Mouse (Mus musculus): ENCODE measurements around the gene Syne1.

Syne1 gene

GRCm38 (mm10) chr10:5289575-5289909 lies 261.7 kb downstream of the Syne1 start:
- no peak for DNase-seq (ENCODE audit: low spot score)

- DNase-seq (ENCODE audit: low spot score) = peak; percentile 33
These were observed 262.3 kb downstream of the Syne1 start for GRCm38 (mm10) chr10:5288716-5289574.

GRCm38 (mm10) chr10:5288262-5288661 lies 263.0 kb downstream of the Syne1 start:
- DNase-seq (ENCODE audit: low spot score) = no peak

GRCm38 (mm10) chr10:5275769-5276168 lies 275.5 kb downstream of the Syne1 start:
- DNase-seq (ENCODE audit: low spot score) = no peak

GRCm38 (mm10) chr10:5270641-5271040 lies 280.6 kb downstream of the Syne1 start:
- DNase-seq (ENCODE audit: low spot score) = no peak

- DNase-seq (ENCODE audit: low spot score) = no peak
These were observed 286.9 kb downstream of the Syne1 start for GRCm38 (mm10) chr10:5264418-5264817.

DNA sequence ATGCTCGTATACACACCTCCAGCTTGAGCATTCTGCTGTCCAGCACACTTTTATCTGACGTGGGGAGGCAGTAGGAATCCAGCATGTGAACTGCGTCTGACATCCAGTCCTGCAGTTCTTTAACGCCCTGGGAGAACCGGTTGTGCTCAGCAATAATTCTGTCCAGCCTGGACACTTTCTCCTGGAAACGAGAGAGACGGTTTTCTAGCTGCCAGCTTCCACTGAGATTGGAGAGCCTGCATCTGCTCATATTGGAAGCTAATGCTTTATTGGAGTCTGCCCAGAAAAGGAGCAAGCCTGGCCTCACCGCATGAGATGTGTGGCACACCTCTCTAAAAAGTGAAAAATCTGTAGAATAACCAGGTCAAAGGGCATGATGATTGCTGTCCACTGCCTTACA lies 288.6 kb downstream of the Syne1 start:
- no peak for DNase-seq (ENCODE audit: low spot score)

DNA sequence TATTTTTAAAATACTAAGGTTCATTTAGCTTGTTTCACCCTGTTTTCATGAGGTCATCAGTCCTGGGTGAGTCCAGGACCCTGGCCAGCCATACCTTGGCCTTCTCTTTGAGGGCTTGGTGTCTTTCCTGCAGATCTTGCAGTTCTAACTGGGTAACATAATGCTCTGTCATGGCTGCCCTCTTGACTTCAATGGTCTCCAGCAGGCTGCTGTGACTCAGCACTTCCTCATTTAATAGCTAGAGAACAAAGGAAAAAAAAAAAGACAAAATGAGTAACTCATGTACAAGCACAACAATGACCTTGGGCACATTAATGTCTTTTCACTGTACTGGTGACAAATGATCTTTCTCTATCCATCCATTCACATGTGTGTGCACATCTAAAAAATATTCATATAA lies 294.6 kb downstream of the Syne1 start:
- DNase-seq (ENCODE audit: low spot score) = no peak

DNA sequence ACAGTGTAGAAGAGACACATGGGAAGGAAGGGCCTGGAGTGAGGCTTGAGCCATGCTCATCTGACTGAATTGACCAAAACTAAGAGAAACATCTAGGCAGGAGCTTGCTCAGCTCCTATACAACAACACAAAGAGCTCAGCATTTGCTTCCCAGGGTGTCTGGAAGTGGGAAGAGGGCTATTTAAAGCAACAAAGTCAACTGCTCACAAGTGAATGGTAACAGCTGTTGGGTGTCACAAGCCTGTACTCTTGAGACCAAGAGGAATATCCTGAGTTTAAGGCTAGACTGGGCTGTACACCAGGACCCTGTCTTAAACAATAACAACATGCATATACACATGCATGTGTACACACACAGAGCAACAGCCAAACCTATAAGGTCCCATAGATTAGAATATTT lies 297.5 kb downstream of the Syne1 start:
- no peak for DNase-seq (ENCODE audit: low spot score)

DNA sequence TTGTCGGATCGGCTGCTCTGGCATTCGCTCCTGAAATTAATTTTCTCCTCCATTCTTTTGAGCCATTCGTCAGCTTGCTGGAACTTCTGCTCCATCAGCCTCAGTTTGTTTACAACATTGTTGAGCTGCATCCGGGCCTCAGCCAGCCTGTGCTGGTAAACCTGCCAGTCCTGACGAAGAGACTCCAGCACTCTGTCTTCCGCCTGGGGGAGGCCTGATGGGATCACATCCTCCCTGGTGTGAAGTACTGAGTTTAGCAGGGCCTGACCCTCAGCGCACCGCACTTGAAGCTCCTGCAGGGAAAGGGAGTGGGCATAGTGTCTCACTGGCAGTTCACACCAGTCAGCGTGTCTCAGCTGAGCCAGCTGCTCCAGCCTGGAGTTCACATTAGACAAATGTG lies 300.6 kb downstream of the Syne1 start:
- no peak for DNase-seq (ENCODE audit: low spot score)

- no peak for DNase-seq (ENCODE audit: low spot score)
These were observed 311.6 kb downstream of the Syne1 start for GRCm38 (mm10) chr10:5239680-5240079.

GRCm38 (mm10) chr10:5236926-5237325 lies 314.4 kb downstream of the Syne1 start:
- no peak for DNase-seq (ENCODE audit: low spot score)

- DNase-seq (ENCODE audit: low spot score) = no peak
These were observed 315.1 kb downstream of the Syne1 start for GRCm38 (mm10) chr10:5236171-5236570.

DNA sequence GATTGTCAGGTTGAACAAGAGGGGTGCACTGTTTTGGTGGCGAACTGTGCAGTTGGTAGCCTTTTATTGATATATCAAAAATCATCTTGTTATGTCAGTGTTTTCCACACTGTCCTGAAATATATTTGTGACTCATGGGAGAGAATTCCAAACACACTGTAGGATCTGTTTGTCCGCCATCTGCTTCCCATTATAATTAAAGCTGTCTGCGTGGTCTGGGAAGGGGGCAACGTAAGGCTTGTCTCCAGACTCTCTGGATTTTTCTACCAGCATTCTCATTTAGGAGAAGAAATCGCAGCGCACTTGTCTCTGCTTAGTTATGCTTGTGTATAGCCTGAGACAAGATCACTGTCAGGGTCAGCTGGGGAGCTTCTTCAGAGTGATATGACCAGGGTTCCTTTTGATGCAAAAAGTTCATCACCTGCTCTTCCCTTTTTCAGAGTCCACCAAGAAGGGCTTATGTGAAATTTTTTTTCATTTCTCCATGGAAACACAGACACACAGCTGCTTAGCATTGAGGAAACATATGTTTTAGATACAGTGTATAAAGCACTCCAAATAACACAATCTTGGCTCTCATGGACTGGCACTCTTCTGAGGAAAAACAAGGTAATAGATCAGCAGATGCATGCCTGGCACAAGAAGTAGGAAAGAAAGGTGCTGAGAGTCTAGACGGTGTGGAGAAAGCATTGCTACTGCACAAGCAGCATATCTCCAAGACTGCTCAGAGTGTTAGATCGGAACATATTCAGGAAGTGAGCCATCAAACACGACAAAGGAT lies 316.4 kb downstream of the Syne1 start:
- DNase-seq (ENCODE audit: low spot score) = no peak

GRCm38 (mm10) chr10:5229129-5229528 lies 322.2 kb downstream of the Syne1 start:
- no peak for DNase-seq (ENCODE audit: low spot score)

GRCm38 (mm10) chr10:5227395-5228076 lies 323.7 kb downstream of the Syne1 start:
- DNase-seq (ENCODE audit: low spot score) = no peak

DNA sequence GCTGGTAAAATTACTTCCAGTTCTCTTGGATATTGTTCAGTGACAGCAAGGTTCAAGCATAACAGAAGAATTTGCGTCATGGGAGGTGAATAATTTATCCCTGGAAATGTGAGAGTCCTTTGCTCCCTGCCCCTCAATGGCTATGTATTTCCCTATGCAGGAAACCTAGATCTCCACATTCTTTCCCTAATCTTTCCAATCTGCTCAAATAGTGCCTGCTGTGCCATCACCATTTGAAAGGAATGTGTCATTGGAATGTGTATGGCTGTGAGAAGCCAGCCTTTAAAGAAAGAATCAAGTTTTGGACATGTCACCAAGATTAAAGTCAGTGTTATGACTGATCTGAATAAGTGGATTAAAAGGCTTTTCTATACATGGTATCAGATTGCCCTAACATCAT lies 335.3 kb downstream of the Syne1 start:
- DNase-seq (ENCODE audit: low spot score) = no peak

DNA sequence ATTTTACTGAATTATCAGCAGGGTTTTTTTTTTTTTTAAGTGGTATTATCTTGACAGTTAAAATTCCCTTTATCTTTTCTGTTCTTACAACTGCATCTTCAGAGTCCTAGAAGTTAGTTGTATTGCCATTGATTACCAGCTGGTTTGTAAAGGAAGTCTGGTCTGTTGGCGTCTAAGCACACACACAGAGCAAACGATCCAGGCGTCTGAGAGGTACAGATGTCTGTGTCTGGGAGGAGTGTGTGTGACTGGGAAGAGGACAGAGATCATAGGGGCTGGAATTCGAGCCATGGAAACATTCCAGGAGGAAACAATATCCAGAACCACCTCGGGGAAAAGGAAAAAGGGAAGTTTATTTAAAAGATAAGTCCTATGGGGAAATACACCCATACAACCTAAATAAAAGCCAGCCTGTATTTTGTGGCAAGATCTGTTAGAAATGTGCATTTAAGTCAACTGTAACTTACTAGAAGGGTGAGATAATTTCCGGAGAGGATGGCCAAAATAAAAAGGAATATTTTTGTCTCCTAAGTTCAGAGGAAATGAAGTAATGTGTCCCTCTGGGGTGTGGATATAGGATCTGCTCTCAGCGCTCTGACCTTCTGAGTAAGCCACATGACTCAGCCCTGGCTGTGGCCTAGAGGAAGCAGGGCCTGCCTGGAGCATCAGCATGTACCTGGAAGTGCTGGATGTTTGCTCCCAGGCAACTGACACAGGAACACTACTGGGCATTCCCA lies 343.2 kb downstream of the Syne1 start:
- DNase-seq (ENCODE audit: low spot score) = no peak

DNA sequence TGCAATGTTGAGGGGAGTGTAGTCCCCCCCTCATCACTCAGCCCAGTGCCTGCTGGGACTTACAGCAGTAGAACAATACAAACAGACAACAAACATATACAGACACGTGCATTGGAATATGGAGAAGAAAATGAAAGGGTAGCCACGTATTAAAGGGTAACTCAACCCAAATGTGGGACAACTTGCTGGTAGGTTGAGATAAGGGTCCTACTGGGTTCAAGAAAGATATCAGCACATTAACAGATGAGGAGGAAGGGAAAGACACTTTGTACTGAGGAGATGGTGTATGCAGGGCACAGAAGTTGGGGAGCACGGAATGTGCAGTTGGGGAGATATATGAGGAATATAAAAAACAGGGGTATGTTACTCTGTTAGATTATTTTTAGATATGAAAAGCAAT lies 345.3 kb downstream of the Syne1 start:
- DNase-seq (ENCODE audit: low spot score) = no peak

DNA sequence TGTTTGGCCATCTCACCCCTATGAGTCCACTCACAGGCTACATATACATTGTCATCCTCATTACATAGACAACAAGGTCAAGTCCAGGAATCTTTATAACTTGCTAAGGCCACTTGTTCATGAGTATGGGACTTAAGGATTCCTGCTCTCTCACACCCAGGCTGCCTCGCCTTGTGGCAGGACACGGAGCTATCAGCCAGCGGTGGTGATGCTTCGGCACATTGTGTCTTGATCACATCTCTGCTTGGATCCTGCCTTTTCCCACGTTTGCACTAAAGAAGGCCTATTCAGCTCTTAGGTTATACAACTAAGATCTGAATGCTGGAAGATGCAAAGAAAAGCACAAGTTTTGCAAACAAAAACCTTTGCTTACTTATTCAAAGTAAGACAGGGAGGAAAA lies 345.7 kb downstream of the Syne1 start:
- DNase-seq (ENCODE audit: low spot score) = no peak

GRCm38 (mm10) chr10:5203837-5204236 lies 347.4 kb downstream of the Syne1 start:
- no peak for DNase-seq (ENCODE audit: low spot score)

- no peak for DNase-seq (ENCODE audit: low spot score)
These were observed 353.9 kb downstream of the Syne1 start for GRCm38 (mm10) chr10:5197356-5197755.

Measured in urinary bladder, postnatal 10 days (tissue).